Mouse (Mus musculus) C2C12 (cell line): ENCODE measurements around the gene Dbndd2. TPM values are rescaled to one million over a fixed set of nuclear protein-coding genes. Genes with fewer than 3 reads are reported as not detected.

Source experiments
- H3K27me3 ChIP-seq: one replicate; pipeline ENCODE4 v1.6.1; 2011; ENCODE audit not compliant: control insufficient read depth, insufficient read depth, insufficient read length
- H3K36me3 ChIP-seq: one replicate; pipeline ENCODE4 v1.6.1; 2011; ENCODE audit not compliant: control insufficient read depth, insufficient read depth
- H3K4me3 ChIP-seq: one replicate; pipeline ENCODE4 v1.5.1; 2011; ENCODE audit warnings: mild to moderate bottlenecking, control low read depth; ENCODE audit not compliant: poor library complexity, insufficient read depth, severe bottlenecking
- H3K79me2 ChIP-seq: one replicate; pipeline ENCODE4 v1.6.1; 2011; ENCODE audit not compliant: control insufficient read depth, insufficient read depth
- H3K79me3 ChIP-seq: one replicate; pipeline ENCODE4 v1.6.1; 2011; ENCODE audit warnings: low read depth, control low read depth
- H3ac ChIP-seq: one replicate; pipeline ENCODE3; 2011; ENCODE audit warnings: low read depth; ENCODE audit not compliant: control insufficient read depth, insufficient read length
- CEBPB ChIP-seq: IDR thresholded peaks from one replicate; pipeline ENCODE4 v1.6.1; 2011; ENCODE audit warnings: low read depth, mild to moderate bottlenecking, control low read depth, moderate library complexity
- CTCF ChIP-seq: IDR thresholded peaks from one replicate; pipeline ENCODE4 v1.5.1; 2011; ENCODE audit not compliant: control insufficient read depth, insufficient read depth, insufficient read length
- FOSL1 ChIP-seq: IDR thresholded peaks from one replicate; pipeline ENCODE4 v1.8.0; 2011; ENCODE audit warnings: mild to moderate bottlenecking, low read length; ENCODE audit not compliant: poor library complexity, insufficient read depth, severe bottlenecking
- MAX ChIP-seq: IDR thresholded peaks from one replicate; pipeline ENCODE4 v1.6.1; 2011; ENCODE audit warnings: mild to moderate bottlenecking, control low read depth
- MYOD1 ChIP-seq: IDR thresholded peaks from one replicate; pipeline ENCODE4 v1.6.1; 2011; ENCODE audit warnings: low read depth; ENCODE audit not compliant: control insufficient read depth, insufficient read length
- MYOG ChIP-seq: IDR thresholded peaks from one replicate; pipeline ENCODE4 v1.6.1; 2011; ENCODE audit not compliant: control insufficient read depth, insufficient read length; ENCODE audit errors: extremely low read depth
- USF1 ChIP-seq: IDR thresholded peaks from one replicate; pipeline ENCODE4 v1.6.1; 2011; ENCODE audit warnings: low read depth, mild to moderate bottlenecking, control low read depth, moderate library complexity
- polyA plus RNA-seq: library from polyadenylated mRNA; unstranded; fragments of >200 nt; fragmentation: generic; extraction: Trizol; gene quantifications from one replicate; pipeline ENCODE4 v1.2.1, GENCODE M21; 2012; ENCODE audit warnings: missing spikeins

Dbndd2 gene
- polyA plus RNA-seq, 1 experiment, result 21.2 TPM

DNA sequence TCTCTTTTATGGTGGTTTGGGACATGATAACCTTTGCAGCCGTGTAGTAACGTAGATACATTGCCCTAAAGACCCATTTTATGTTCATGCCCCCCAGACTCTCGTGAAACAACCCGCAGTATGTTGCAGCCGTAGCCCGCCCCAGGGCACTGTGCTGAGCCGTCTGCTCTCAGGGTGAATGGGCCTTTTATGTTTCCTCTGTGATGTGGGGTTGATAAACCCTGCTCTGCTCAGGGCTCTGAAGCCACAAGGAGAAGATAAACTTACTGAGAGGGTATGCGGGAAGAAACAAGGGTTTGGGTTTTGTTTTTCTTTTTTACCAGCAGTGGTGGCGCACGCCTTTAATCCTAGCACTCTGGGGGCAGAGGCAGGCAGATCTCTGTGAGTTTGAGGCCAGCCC is 48.4 kb downstream of the Dbndd2 start:
- Histone ChIP-seq H3K4me3 (no peak overlapping the region), H3K27me3 (peaks cover 19% of the 10 kb centered on the region), H3K79me3 (no peaks in the 10 kb centered on the region), H3ac (no peak overlapping the region), H3K36me3 (no peaks in the 10 kb centered on the region), H3K79me2 (no peaks in the 10 kb centered on the region)
- TF ChIP-seq MYOD1 (no peak), MYOG (no peak), USF1 (no peak), CTCF (no peak), CEBPB (no peak), MAX (no peak)

DNA sequence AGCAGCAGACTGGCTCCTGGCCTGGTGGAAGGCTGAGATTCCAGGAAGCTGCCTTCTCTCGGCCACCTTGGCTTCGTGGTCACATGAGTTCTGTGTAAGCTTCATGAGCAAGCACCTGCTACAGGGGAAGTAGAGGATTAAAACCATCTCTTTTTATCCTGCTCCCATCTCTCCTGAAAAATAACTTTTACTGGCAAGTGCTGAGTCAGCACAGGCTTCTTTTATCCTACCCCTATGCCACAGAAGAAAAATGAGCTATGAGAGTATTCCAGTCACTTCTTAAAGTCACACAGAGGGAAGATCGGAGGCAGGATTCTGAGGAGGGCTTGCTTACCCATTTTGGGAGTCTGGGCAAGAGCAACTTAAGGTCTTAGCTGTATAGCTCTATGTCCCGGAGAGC is 51.1 kb downstream of the Dbndd2 start:
- Histone ChIP-seq H3ac (no peak overlapping the region), H3K27me3 (peaks cover 31% of the 10 kb centered on the region), H3K36me3 (no peaks in the 10 kb centered on the region), H3K79me2 (no peaks in the 10 kb centered on the region), H3K79me3 (no peaks in the 10 kb centered on the region), H3K4me3 (no peak overlapping the region)
- no peak for TF ChIP-seq CEBPB
- TF ChIP-seq MYOG, result no peak

DNA sequence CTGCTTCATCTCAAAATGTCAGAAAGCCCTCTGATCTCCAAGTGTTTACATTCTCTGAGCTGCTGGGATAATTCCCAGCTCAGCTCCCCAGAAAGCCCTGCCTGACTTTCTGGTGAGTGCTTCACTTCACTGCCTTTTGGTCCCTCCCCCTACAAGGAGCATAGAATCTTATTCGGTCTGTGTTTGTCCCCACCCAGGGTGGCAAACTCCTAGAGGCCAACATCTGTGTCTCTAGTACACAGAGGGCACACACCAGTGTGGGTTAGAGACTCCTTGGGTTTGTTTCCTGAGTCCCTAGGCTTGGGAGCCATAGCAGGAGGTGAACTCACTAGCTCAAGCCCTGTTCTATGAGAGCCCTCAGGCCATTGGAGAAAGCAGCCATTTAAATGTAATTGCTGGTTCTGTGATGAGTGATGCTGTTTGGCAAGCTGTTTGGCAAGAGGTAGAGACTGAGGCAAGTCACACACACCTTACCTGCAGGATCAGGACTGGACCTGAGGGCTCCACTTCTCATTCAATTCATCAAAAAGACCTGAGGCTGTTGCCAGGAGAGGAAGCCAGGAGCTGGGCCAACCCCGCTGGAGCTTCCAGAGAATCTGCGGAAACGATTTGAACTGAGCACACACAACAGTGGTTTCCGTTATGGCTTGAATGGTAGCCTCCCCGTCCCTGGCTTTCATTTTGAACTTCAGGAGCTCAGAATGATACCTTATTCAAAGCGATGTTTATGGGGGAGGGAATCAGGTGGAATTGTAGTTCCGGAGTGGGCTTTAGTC is 54.9 kb downstream of the Dbndd2 start:
- H3K79me2 ChIP-seq, result no peaks in the 10 kb centered on the region
- TF ChIP-seq FOSL1 (no peak), MAX (no peak), CEBPB (no peak), MYOD1 (no peak), CTCF (no peak), MYOG (no peak), USF1 (no peak)
- H3K27me3 ChIP-seq, result peaks cover 42% of the 10 kb centered on the region
- H3ac ChIP-seq, result no peak overlapping the region
- no peak overlapping the region for H3K4me3 ChIP-seq
- H3K79me3 ChIP-seq, result no peaks in the 10 kb centered on the region
- no peaks in the 10 kb centered on the region for H3K36me3 ChIP-seq

DNA sequence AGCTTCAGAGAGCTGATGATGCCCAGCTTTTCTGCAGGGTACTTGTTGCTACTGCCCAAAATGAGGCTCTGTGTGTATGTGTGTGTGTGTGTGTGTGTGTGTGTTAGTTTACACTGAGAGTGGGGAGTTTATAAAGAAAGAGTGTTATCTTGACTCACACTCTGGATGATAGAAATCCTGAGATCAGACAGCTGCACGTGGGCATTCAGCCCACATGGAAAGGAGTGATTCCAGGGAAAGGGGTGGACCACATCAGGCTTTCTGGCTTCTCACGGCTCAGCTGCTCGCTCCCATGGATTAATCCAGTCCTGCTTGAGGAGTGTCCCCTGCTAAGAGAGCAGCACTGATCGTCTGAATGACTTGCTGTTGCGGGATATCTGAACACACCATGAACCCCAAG is 56.2 kb downstream of the Dbndd2 start:
- peaks cover 38% of the 10 kb centered on the region for H3K27me3 ChIP-seq

DNA sequence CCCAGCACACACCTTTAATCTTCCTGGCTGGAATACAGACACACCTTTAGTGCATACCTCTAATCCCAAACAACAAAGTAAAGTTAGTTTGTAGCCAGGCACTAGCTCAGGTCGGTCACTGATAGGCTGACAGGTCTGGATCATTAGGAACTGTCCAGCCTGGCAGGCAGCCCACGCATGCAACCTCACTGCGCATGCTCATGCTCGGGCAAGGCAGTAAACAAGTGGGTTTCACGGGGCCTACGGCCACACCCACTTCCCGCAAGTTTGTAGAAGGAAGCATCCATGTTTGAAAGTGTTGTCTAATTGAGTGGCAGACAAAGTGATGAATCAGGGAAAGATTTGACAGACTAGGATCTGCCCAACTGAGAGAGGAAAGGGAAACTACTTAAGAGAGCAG is 56.7 kb downstream of the Dbndd2 start:
- Histone ChIP-seq H3K79me3 (no peaks in the 10 kb centered on the region), H3K79me2 (no peaks in the 10 kb centered on the region), H3K36me3 (no peaks in the 10 kb centered on the region), H3K27me3 (peaks cover 36% of the 10 kb centered on the region), H3K4me3 (no peak overlapping the region), H3ac (no peak overlapping the region)
- TF ChIP-seq FOSL1 (no peak), MYOG (no peak), CEBPB (no peak), CTCF (no peak)

More for the DNA sequence above, 56.2 kb downstream of the Dbndd2 start:
- Histone ChIP-seq H3K4me3 (no peak overlapping the region), H3ac (no peak overlapping the region), H3K79me2 (no peaks in the 10 kb centered on the region), H3K36me3 (no peaks in the 10 kb centered on the region), H3K79me3 (no peaks in the 10 kb centered on the region)
- TF ChIP-seq USF1, result no peak
- TF ChIP-seq CTCF, result no peak
- TF ChIP-seq FOSL1, result no peak
- no peak for TF ChIP-seq MYOD1
- no peak for TF ChIP-seq CEBPB
- TF ChIP-seq MAX, result no peak
- TF ChIP-seq MYOG, result no peak

Other genes starting within 250 kb of the Dbndd2 start
- not detected for gene Svs2, start 247.6 kb upstream of the Dbndd2 start, polyA plus RNA-seq
- not detected for gene Svs3b, start 229.5 kb upstream of the Dbndd2 start, polyA plus RNA-seq
- not detected for gene Svs4, start 207.6 kb upstream of the Dbndd2 start, polyA plus RNA-seq
- gene Svs3a, start 196.8 kb upstream of the Dbndd2 start, polyA plus RNA-seq, result not detected
- not detected for gene Svs6, start 169.4 kb upstream of the Dbndd2 start, polyA plus RNA-seq
- not detected for gene Svs5, start 153.4 kb upstream of the Dbndd2 start, polyA plus RNA-seq
- gene Slpi, start 97.0 kb upstream of the Dbndd2 start, polyA plus RNA-seq, result 11.4 TPM
- 0.01 TPM for gene Rbpjl, start 83.0 kb upstream of the Dbndd2 start, polyA plus RNA-seq
- 0.01 TPM for gene Matn4, start 80.9 kb upstream of the Dbndd2 start, polyA plus RNA-seq
- 124 TPM for gene Sdc4, start 42.2 kb upstream of the Dbndd2 start, polyA plus RNA-seq
- 49.6 TPM for gene Sys1, start 29.1 kb upstream of the Dbndd2 start, polyA plus RNA-seq
- 29.7 TPM for gene Gm20458, start 25.1 kb upstream of the Dbndd2 start, polyA plus RNA-seq
- not detected for gene Trp53tg5, start 12.4 kb upstream of the Dbndd2 start, polyA plus RNA-seq
- gene Pigt, start 11.4 kb downstream of the Dbndd2 start, polyA plus RNA-seq, result 74.3 TPM
- gene Wfdc2, start 76.3 kb downstream of the Dbndd2 start, polyA plus RNA-seq, result not detected
- gene Spint3, start 87.4 kb downstream of the Dbndd2 start, polyA plus RNA-seq, result not detected
- not detected for gene Wfdc6a, start 99.3 kb downstream of the Dbndd2 start, polyA plus RNA-seq
- gene Eppin, start 107.5 kb downstream of the Dbndd2 start, polyA plus RNA-seq, result not detected
- not detected for gene Wfdc6b, start 127.4 kb downstream of the Dbndd2 start, polyA plus RNA-seq
- not detected for gene Wfdc8, start 127.5 kb downstream of the Dbndd2 start, polyA plus RNA-seq
- not detected for gene Wfdc16, start 152.7 kb downstream of the Dbndd2 start, polyA plus RNA-seq
- not detected for gene Wfdc10, start 169.9 kb downstream of the Dbndd2 start, polyA plus RNA-seq
- gene Wfdc9, start 170.5 kb downstream of the Dbndd2 start, polyA plus RNA-seq, result not detected
- not detected for gene Wfdc11, start 188.0 kb downstream of the Dbndd2 start, polyA plus RNA-seq
- gene Wfdc13, start 199.0 kb downstream of the Dbndd2 start, polyA plus RNA-seq, result not detected
- not detected for gene Spint4, start 212.4 kb downstream of the Dbndd2 start, polyA plus RNA-seq
- not detected for gene Spint5, start 229.2 kb downstream of the Dbndd2 start, polyA plus RNA-seq